Mouse (Mus musculus) left cerebral cortex, adult 8-10 months (tissue): Measurements from ENCODE around the gene Atp1a4. TPM values are rescaled to one million over a fixed set of nuclear protein-coding genes. Genes with fewer than 3 reads are reported as not detected.
A peak's percentile ranks its signal among the peaks of the same experiment; 100 is the strongest.
"Not testable (repeated sequence)": the region's sequence is repeated elsewhere in the genome, so short reads cannot be mapped to it uniquely, and the experiment has no call there.

Source experiments
- DNase-seq, 2 experiments: peaks; one replicate each; pipeline ENCODE4 v3.0.0; 2022; ENCODE audit warnings: low spot score in 2 of 2
- total RNA-seq, 4 experiments: library from RNA; stranded (reverse); gene quantifications; 2 replicates each; pipeline ENCODE4 v1.2.4; 2022

Atp1a4 gene
- total RNA-seq, 4 experiments from 2014 or later: not detected

- DNase-seq: no peak
Observed at GRCm38 (mm10) chr1:172281522-172282254, 23.5 kb upstream of the Atp1a4 start.

GRCm38 (mm10) chr1:172279768-172280509 lies 21.7 kb upstream of the Atp1a4 start:
- DNase-seq: no peak

- DNase-seq: no peak
Observed at GRCm38 (mm10) chr1:172278328-172278727, 20.1 kb upstream of the Atp1a4 start.

- DNase-seq: no peak
Observed at GRCm38 (mm10) chr1:172277172-172277571, 19.0 kb upstream of the Atp1a4 start.

GRCm38 (mm10) chr1:172274547-172274946 lies 16.3 kb upstream of the Atp1a4 start:
- DNase-seq: no peak

- no peak for DNase-seq
Observed at GRCm38 (mm10) chr1:172274116-172274515, 15.9 kb upstream of the Atp1a4 start.

GRCm38 (mm10) chr1:172273386-172273785 lies 15.2 kb upstream of the Atp1a4 start:
- DNase-seq: no peak

- DNase-seq: no peak
Observed at GRCm38 (mm10) chr1:172271765-172272164, 13.6 kb upstream of the Atp1a4 start.

- no peak for DNase-seq
Observed at GRCm38 (mm10) chr1:172271208-172271607, 13.0 kb upstream of the Atp1a4 start.

- DNase-seq: no peak
Observed at GRCm38 (mm10) chr1:172261477-172262078, 3.4 kb upstream of the Atp1a4 start, which contains the start of gene Igsf8. TSS of gene Igsf8 (plus strand) at chr1:172261641.

GRCm38 (mm10) chr1:172247679-172248078 lies 10.5 kb downstream of the Atp1a4 start:
- DNase-seq: no peak

GRCm38 (mm10) chr1:172247216-172247615 lies 11.0 kb downstream of the Atp1a4 start:
- peak in 1 of 2 experiments; percentile 16 for DNase-seq

GRCm38 (mm10) chr1:172244645-172245044 lies 13.6 kb downstream of the Atp1a4 start:
- DNase-seq: not testable (repeated sequence)

GRCm38 (mm10) chr1:172243547-172244205 lies 14.5 kb downstream of the Atp1a4 start:
- no peak for DNase-seq

- DNase-seq: no peak
Observed at GRCm38 (mm10) chr1:172242401-172242800, 15.8 kb downstream of the Atp1a4 start.

GRCm38 (mm10) chr1:172240945-172241708 lies 17.1 kb downstream of the Atp1a4 start:
- no peak for DNase-seq

GRCm38 (mm10) chr1:172229215-172229614 lies 29.0 kb downstream of the Atp1a4 start:
- DNase-seq: no peak

- DNase-seq: no peak
Observed at GRCm38 (mm10) chr1:172228209-172228608, 30.0 kb downstream of the Atp1a4 start.

GRCm38 (mm10) chr1:172221297-172222063 lies 36.7 kb downstream of the Atp1a4 start:
- no peak for DNase-seq

GRCm38 (mm10) chr1:172220414-172220813 lies 37.8 kb downstream of the Atp1a4 start:
- DNase-seq: no peak
